Mouse (Mus musculus) liver, embryonic 13.5 days (tissue): ENCODE measurements around the gene Cd36. TPM values are rescaled to one million over a fixed set of nuclear protein-coding genes. Genes with fewer than 3 reads are reported as not detected.

Experiments
- ATAC-seq: fragments of 200-750 bp; cut with Nextera tagmentation; 2 replicates; pipeline ENCODE4 v1.8.0; 2017; ENCODE audit warnings: low read depth, mild to moderate bottlenecking, moderate number of reproducible peaks, moderate library complexity
- DNase-seq: peaks from one replicate; pipeline ENCODE4 v3.0.0; 2022
- H3K27ac ChIP-seq: fragments of 300-500 bp; sonication (generic); 2 replicates; pipeline ENCODE4 v1.5.1; 2015; ENCODE audit warnings: moderate library complexity, mild to moderate bottlenecking, inconsistent platforms
- H3K27me3 ChIP-seq: fragments of 300-500 bp; sonication (generic); 2 replicates; pipeline ENCODE4 v1.6.1; 2015; ENCODE audit warnings: mild to moderate bottlenecking, inconsistent platforms
- H3K36me3 ChIP-seq: fragments of 300-500 bp; sonication (generic); 2 replicates; pipeline ENCODE4 v1.6.1; 2015; ENCODE audit warnings: mild to moderate bottlenecking, inconsistent platforms
- H3K4me1 ChIP-seq: fragments of 300-500 bp; sonication (generic); replicated peaks from 2 replicates; pipeline ENCODE4 v1.6.1; 2015; ENCODE audit warnings: inconsistent platforms
- H3K4me2 ChIP-seq: fragments of 300-500 bp; sonication (generic); 2 replicates; pipeline ENCODE4 v1.6.1; 2015; ENCODE audit warnings: inconsistent platforms, mild to moderate bottlenecking, moderate library complexity
- H3K4me3 ChIP-seq: fragments of 300-500 bp; sonication (generic); replicated peaks from 2 replicates; pipeline ENCODE4 v1.5.1; 2015; ENCODE audit warnings: mild to moderate bottlenecking, inconsistent platforms
- H3K9ac ChIP-seq: fragments of 300-500 bp; sonication (generic); 2 replicates; pipeline ENCODE4 v1.6.1; 2015; ENCODE audit warnings: mild to moderate bottlenecking, inconsistent platforms
- H3K9me3 ChIP-seq: fragments of 300-500 bp; sonication (generic); replicated peaks from 2 replicates; pipeline ENCODE4 v1.6.1; 2016; ENCODE audit warnings: inconsistent platforms
- WGBS: fragments of 180-500 bp; shearing (Covaris S2); methylation state at CpG from one replicate; pipeline ENCODE4 v1.1.7; 2015; ENCODE audit not compliant: insufficient replicate concordance; 5-methylcytosine and 5-hydroxymethylcytosine counted together
- polyA plus RNA-seq: library from polyadenylated mRNA; unstranded; fragments of >200 nt; fragmentation: Nextera tagmentation; extraction: Ambion mirVana; gene quantifications from 2 replicates; pipeline ENCODE4 v1.2.1, GENCODE M21; 2015

The Cd36 gene
- polyA plus RNA-seq, 1 experiment from 2014 or later = 16.0 TPM

DNA sequence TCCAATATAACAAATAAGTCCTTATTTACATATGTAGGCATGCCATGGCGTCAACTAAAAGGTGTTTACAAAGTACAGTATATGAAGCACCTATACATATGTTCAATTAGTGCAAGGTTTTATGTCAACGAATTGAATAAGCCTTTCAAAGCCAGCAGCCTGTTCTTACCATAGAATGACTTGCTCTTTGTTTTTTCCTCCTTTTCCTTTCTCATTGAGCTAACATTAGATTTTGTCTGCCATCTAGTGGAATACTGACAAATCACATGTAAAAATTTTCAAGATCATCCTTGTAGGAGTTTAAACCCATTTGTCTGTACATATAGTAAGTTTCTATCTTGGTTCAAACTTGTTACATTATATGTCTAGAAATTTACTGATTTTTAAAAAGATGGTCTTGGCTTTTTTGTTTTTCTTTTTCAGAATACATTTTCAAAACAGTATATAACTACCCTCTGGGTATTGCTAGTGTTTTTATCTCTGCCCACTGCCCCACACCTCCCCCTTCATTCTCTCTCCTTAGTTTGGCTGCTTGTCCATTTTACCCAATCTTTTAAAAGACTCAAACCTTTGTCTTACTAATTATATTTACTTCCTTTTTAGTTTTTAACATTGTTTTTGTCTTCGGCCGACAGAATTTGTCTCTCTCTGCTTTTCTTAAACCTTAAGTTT, 122.5 kb downstream of the Cd36 start:
- Histone ChIP-seq H3K27me3 (no peaks in the 10 kb centered on the region), H3K4me2 (no peak overlapping the region), H3K27ac (no peak overlapping the region), H3K4me1 (no peaks in the 10 kb centered on the region), H3K4me3 (no peak overlapping the region), H3K9ac (no peak overlapping the region), H3K9me3 (no peaks in the 10 kb centered on the region), H3K36me3 (no peaks in the 10 kb centered on the region)
- no peak for ATAC-seq
- no peak for DNase-seq
- WGBS = 56% methylated on average over 4 of the region's 4 CpGs

DNA sequence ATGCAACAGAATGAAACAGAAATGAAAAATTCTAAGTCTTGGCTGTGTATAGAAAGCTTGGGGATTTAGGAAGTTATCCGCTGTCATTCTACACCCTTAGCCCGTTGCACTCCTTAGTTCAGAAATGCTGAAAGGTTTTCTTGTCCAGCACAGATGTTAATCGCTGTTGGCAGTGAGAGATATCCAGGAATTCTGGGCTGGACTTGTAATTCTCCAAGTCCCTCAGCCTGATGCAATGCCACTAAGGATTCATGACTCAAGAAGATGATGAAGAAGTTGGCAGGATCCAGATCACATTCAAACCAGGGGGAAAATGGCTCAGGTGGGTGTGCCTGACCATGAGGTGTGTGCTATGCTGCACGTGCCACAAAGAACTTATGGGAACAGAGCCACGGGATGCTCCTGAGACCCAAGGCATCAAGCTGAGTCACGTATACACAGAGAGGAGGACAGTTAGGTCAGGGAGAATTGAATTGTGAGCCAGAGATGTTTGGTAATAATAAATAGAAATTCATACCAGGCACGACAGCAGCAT, 135.1 kb downstream of the Cd36 start:
- Histone ChIP-seq H3K27me3 (no peaks in the 10 kb centered on the region), H3K4me2 (no peak overlapping the region), H3K4me3 (no peak overlapping the region), H3K9me3 (no peaks in the 10 kb centered on the region), H3K27ac (no peak overlapping the region), H3K36me3 (no peaks in the 10 kb centered on the region), H3K9ac (no peak overlapping the region), H3K4me1 (no peaks in the 10 kb centered on the region)
- ATAC-seq = no peak
- WGBS = 63% methylated on average over 7 of the region's 7 CpGs
- DNase-seq = no peak

DNA sequence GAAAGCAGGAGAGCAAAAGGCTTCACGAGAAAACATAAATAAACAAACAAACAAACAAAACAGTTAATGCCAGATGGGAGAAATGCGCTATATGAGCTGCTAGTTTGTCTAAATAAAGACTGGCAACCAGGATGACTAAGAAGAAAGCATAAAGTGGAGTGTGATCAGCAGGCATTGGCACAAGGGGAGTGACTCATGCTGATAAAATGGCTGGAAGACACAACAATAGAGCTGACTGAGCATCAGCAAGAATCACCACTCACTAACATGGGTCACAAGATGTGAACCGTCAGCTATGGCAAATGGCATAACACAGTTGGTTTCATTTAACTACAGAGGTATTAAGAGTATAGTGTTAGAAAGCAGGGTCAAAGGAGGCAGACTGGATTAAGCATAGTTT, 140.3 kb downstream of the Cd36 start:
- 58% methylated on average over 3 of the region's 3 CpGs for WGBS
- Histone ChIP-seq H3K27me3 (no peaks in the 10 kb centered on the region), H3K9ac (no peak overlapping the region), H3K4me3 (no peak overlapping the region), H3K4me2 (no peak overlapping the region), H3K36me3 (no peaks in the 10 kb centered on the region), H3K27ac (no peak overlapping the region), H3K4me1 (no peaks in the 10 kb centered on the region), H3K9me3 (no peaks in the 10 kb centered on the region)
- ATAC-seq (no peak), DNase-seq (no peak)

DNA sequence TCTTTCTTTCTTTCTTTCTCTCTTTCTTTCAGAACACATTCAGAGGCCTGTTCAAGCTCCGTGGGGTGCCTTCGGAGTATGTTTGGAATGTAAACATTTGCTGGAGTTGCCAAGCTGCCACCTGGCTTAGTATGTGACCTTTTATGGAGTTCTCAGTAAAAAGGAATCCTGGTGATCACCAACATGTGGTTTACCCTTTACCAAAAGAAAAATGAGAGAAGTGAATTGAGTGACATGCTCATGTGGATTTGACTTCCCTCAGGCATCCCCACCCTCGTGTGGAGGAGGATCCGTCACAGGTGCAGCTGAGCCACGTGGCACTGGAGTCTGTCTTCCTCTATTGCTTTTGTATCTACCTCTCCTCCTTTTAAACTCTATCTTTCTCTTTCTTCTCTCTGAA, 141.5 kb downstream of the Cd36 start:
- H3K4me1 ChIP-seq = no peaks in the 10 kb centered on the region
- H3K4me3 ChIP-seq = no peak overlapping the region

DNA sequence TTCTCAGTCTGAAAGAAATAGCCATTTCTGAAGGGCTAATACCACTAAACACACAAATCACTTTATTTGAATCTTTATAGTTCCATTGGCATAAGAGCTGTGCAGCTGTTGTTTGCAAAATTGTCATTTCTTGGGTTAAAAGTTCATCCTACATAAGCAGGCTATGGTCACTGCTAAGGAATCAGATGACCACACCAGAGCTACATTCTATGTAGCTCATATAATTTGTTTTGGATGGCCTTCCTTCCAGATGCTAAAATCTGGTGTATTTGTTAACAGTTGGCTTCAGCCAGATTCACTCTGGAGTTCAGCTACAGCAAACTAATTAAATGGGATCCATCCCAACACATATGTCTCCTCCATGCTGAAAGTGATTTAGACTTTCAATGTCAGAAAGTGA, 142.1 kb downstream of the Cd36 start:
- no peak for ATAC-seq
- H3K9me3 ChIP-seq = no peaks in the 10 kb centered on the region
- no peaks in the 10 kb centered on the region for H3K27me3 ChIP-seq
- no peak overlapping the region for H3K4me3 ChIP-seq
- no peaks in the 10 kb centered on the region for H3K36me3 ChIP-seq
- H3K4me2 ChIP-seq = no peak overlapping the region
- no peak overlapping the region for H3K27ac ChIP-seq
- no peaks in the 10 kb centered on the region for H3K4me1 ChIP-seq
- no peak for DNase-seq
- H3K9ac ChIP-seq = no peak overlapping the region

More for the DNA sequence above, 141.5 kb downstream of the Cd36 start:
- no peaks in the 10 kb centered on the region for H3K9me3 ChIP-seq
- H3K36me3 ChIP-seq = no peaks in the 10 kb centered on the region
- 48% methylated on average over 5 of the region's 5 CpGs for WGBS
- H3K27ac ChIP-seq = no peak overlapping the region
- H3K27me3 ChIP-seq = no peaks in the 10 kb centered on the region
- DNase-seq (no peak), ATAC-seq (no peak)
- no peak overlapping the region for H3K9ac ChIP-seq
- H3K4me2 ChIP-seq = no peak overlapping the region

DNA sequence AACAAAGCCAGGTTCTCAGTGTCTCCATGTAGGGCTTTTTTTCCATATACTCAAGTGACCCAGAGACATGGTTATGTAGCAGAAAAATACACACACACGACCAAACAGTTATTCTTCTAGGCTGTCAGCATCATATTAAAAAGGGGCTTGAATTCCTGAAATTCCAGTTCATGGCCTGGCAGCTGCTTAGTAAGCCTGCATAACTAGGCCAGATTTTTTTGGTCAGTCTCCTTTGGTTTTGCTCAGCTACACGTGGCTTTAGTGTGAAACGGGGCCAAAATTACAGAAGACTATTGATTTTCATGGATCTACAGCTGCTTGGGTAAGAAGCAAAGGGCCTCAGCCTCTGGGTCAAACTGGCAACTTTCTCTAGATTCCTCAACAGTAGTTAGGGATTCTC, 148.8 kb downstream of the Cd36 start:
- Histone ChIP-seq H3K27ac (no peak overlapping the region), H3K4me3 (no peak overlapping the region), H3K27me3 (no peaks in the 10 kb centered on the region), H3K4me2 (no peak overlapping the region), H3K4me1 (no peaks in the 10 kb centered on the region), H3K36me3 (no peaks in the 10 kb centered on the region), H3K9ac (no peak overlapping the region), H3K9me3 (no peaks in the 10 kb centered on the region)
- no peak for DNase-seq
- WGBS = 39% methylated on average over 3 of the region's 3 CpGs
- ATAC-seq = no peak

Other genes starting within 250 kb of the Cd36 start
- not detected in 2 replicates for gene Gnat3, start 73.7 kb upstream of the Cd36 start, polyA plus RNA-seq